Mouse (Mus musculus) heart, adult 2 months (tissue): Measurements from ENCODE around the gene Klf15. TPM values are rescaled to one million over a fixed set of nuclear protein-coding genes. Genes with fewer than 3 reads are reported as not detected.
A peak's percentile ranks its signal among the peaks of the same experiment; 100 is the strongest.

Source experiments
- DNase-seq, 2 experiments: peaks; one replicate each; pipeline ENCODE4 v3.0.0; 2021
- H3K27ac ChIP-seq: fragments of 200-600 bp; 2 replicates; pipeline ENCODE4 v1.8.1; 2022
- H3K27me3 ChIP-seq: fragments of 200-500 bp; 2 replicates; pipeline ENCODE4 v1.6.1; 2012; ENCODE audit warnings: mild to moderate bottlenecking, low read length, inconsistent platforms, mixed read lengths; ENCODE audit not compliant: control insufficient read depth, insufficient read depth
- H3K36me3 ChIP-seq: fragments of 200-500 bp; 2 replicates; pipeline ENCODE4 v1.6.1; 2012; ENCODE audit warnings: low read length, inconsistent platforms; ENCODE audit not compliant: control insufficient read depth, insufficient read depth
- H3K4me1 ChIP-seq: fragments of 200-500 bp; 2 replicates; pipeline ENCODE4 v1.6.1; 2011; ENCODE audit warnings: low read length; ENCODE audit not compliant: control insufficient read depth, insufficient read depth
- H3K4me3 ChIP-seq: fragments of 200-600 bp; 2 replicates; pipeline ENCODE4 v1.8.1; 2022
- H3K79me2 ChIP-seq: fragments of 200-500 bp; replicated peaks from 2 replicates; pipeline ENCODE4 v1.6.1; 2012; ENCODE audit warnings: mild to moderate bottlenecking, inconsistent platforms, low read length, moderate library complexity, mixed read lengths; ENCODE audit not compliant: control insufficient read depth, insufficient read depth
- H3K9ac ChIP-seq: fragments of 200-500 bp; 2 replicates; pipeline ENCODE4 v1.6.1; 2012; ENCODE audit warnings: low read depth, mild to moderate bottlenecking, control low read depth, inconsistent platforms, low read length, mixed read lengths
- CTCF ChIP-seq: fragments of 200-600 bp; IDR thresholded peaks from 2 replicates; pipeline ENCODE4 v1.8.1; 2022; ENCODE audit warnings: antibody characterized with exemption, mild to moderate bottlenecking, moderate library complexity
- EP300 ChIP-seq: fragments of 200-500 bp; IDR thresholded peaks from 2 replicates; pipeline ENCODE4 v1.6.1; 2011; ENCODE audit warnings: low read depth, low read length, control low read depth; ENCODE audit not compliant: insufficient read depth
- POLR2A ChIP-seq: fragments of 200-500 bp; IDR thresholded peaks from 2 replicates; pipeline ENCODE4 v1.6.1; 2011; ENCODE audit warnings: mild to moderate bottlenecking, low read depth, low read length, control low read depth; ENCODE audit not compliant: insufficient read depth
- WGBS: fragments of 180-500 bp; shearing (Covaris S2); methylation state at CpG from one replicate; pipeline ENCODE4 v1.1.7; 2018; 5-methylcytosine and 5-hydroxymethylcytosine counted together
- intact Hi-C: fragments of 180-260 bp; cut with DNase I; formaldehyde crosslinking; loops from one replicate; pipeline ENCODE4 v1.15.1; 2025
- polyA plus RNA-seq: library from polyadenylated mRNA; depleted of rRNA; stranded (reverse); fragments of >200 nt; gene quantifications from 2 replicates; pipeline ENCODE4 v1.2.3, GENCODE M21; 2012
- total RNA-seq, 2 experiments: library from RNA; stranded (reverse); gene quantifications; 2 replicates each; pipeline ENCODE4 v1.2.3; 2021

Klf15 gene
- total and polyA plus RNA-seq, 3 experiments, result 60.2 to 67.4 (median 64.7) TPM

DNA sequence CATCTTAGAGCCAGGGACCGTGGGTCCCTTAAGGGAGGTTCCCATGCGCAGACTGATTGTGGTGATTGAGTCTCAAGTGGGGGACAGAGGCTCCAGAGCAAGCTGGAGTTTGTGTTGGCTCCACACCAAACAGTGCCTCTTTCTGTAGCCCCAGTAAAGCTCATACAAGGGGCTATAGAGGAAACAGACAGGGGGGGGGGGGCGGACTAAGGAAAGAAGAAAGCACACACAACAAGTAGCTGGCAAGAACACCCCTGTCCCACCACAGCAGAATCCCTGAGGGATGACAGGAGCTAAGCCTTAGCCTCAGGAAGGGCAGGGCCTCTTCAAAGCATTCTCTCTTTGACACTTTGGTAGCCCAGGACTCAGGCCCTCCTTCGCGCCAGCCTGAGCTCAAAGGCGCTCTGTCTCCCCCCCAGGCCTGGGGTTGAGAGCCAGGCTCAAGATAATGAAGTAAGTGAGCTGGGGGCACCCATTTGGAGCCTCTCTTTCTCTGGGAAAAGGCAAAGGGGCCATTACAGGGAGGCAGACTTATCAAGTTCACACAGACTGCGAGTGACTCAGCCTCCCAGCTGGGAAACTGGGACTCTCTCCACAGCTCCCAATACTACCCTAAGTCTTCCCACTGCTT, 33.0 kb downstream of the Klf15 start:
- Histone ChIP-seq H3K27ac (peak overlapping the region; percentile 43), H3K27me3 (no peaks in the 10 kb centered on the region), H3K9ac (no peak overlapping the region), H3K36me3 (no peaks in the 10 kb centered on the region), H3K79me2 (no peaks in the 10 kb centered on the region), H3K4me3 (no peak overlapping the region), H3K4me1 (peaks cover 11% of the 10 kb centered on the region)
- TF ChIP-seq CTCF, result no peak
- no peak for TF ChIP-seq EP300
- intact Hi-C loops, result no loop called here
- peak; percentile 55 for DNase-seq
- 54% methylated on average over 6 of the region's 7 CpGs for WGBS

DNA sequence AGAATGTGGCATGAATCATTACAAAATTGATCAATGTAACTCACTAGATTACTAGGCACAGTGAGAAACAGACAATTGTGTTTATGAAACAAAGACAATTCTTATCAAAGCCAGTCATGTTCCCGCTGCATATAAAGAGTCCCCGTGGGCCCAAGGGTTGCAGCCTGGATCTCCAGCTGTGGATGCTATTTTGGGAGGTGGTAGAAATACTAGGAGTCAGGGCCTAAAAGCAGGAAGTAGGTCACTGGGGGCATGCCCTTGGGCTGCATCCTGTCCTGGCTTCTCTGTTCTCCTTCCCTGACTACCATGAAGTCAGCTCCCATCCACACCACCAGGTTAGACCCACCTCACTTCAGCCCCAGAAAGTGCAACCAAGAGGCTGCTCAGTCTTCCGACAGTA, 33.8 kb downstream of the Klf15 start:
- Histone ChIP-seq H3K9ac (no peak overlapping the region), H3K4me1 (peaks cover 11% of the 10 kb centered on the region), H3K36me3 (no peaks in the 10 kb centered on the region), H3K4me3 (no peak overlapping the region), H3K27me3 (no peaks in the 10 kb centered on the region), H3K27ac (peak overlapping the region; percentile 43), H3K79me2 (no peaks in the 10 kb centered on the region)
- intact Hi-C loops, result no loop called here
- WGBS, result 34% methylated on average over 3 of the region's 3 CpGs
- no peak for DNase-seq
- TF ChIP-seq POLR2A, result no peak
- TF ChIP-seq EP300, result 0 out of 2 replicates have a peak, but pooled peaks have one; percentile 6

DNA sequence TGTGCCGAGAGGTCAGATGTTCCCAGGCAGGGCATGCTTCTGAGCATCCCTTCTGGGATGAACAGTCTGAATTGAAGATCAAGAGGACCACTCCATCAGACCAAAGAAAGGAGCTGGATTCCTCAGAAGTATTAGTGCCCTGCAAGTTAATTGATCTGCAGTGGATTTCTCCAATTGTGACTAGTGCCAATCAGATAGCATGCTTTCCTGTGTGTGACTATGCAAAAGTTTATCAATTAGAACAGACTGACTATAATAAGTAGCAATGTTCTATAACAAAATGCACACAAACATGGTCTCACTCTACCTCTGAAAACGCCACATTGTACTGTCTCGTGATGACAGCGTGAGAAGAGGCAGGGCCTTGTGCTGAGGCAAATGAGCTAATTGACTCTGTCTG, 37.1 kb downstream of the Klf15 start:
- intact Hi-C loops, result no loop called here
- Histone ChIP-seq H3K79me2 (no peaks in the 10 kb centered on the region), H3K4me3 (no peak overlapping the region), H3K9ac (no peak overlapping the region), H3K36me3 (no peaks in the 10 kb centered on the region), H3K4me1 (peaks cover 11% of the 10 kb centered on the region), H3K27me3 (no peaks in the 10 kb centered on the region), H3K27ac (no peak overlapping the region)
- TF ChIP-seq POLR2A (no peak), CTCF (no peak), EP300 (no peak)
- 73% methylated on average over 4 of the region's 4 CpGs for WGBS
- no peak for DNase-seq

DNA sequence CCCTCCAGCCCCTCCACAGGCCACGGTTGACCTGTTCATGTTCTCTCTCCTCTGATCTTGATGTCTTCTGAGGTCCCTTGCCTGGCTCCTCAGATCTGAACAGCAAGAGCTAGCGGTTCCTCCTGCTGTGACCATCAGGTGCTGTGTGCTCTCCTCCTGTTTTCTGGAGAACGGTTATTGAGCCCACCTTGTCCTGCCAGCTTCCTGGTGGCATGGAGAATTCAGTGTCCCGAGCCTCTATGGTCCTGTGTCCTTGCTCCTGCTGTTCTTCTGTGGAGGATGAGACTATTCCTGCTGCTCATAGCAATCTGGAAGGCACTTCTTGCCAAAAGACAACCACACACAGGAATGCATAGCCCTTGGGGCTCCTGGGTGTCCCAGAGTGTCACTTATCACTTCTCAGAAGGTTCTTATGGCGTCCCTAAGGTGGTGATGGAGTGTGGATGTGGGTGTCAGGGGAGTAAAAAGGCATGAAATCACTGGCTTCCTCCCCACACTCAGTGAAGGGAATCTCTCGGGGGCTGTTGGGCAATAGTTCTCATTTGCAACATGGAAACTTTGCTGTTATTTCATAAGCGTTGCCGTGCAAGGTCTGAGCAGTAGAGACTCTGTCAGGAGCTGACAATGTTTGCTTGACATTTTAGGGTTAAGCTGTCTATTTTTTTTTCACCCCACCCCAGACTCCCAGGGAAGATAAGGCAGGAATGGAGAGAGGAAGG, 39.0 kb downstream of the Klf15 start:
- Histone ChIP-seq H3K36me3 (0 out of 2 replicates have a peak, but pooled peaks cover 3% of the 10 kb centered on the region), H3K9ac (no peak overlapping the region), H3K4me1 (peaks cover 4% of the 10 kb centered on the region), H3K4me3 (no peak overlapping the region), H3K79me2 (no peaks in the 10 kb centered on the region), H3K27ac (no peak overlapping the region), H3K27me3 (no peaks in the 10 kb centered on the region)
- WGBS, result 50% methylated on average over 8 of the region's 8 CpGs
- DNase-seq, result peak in 1 of 2 experiments; percentile 35
- intact Hi-C loops, result no loop called here
- TF ChIP-seq CTCF (no peak), POLR2A (no peak), EP300 (no peak)

DNA sequence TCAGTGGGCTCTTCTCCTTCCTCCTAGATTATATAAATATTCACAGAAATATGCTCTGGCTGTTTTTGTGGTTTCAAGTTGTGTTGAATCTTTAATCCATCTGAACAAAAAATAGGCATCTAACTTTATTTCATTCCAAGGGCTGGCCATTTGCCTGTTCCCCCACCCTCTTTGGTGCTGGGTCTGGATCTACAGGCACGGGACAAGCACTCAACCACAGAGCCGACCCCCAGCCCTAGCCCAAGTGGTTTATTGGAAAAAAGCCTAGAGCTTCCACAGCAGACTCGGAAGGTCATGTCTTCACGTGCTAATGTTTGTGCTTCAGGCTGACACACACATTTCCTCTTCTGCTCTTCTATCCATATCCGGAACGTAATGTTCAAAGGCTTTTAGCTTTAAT, 43.5 kb downstream of the Klf15 start:
- DNase-seq, result peak in 1 of 2 experiments; percentile 32
- H3K36me3 ChIP-seq, result peaks cover 7% of the 10 kb centered on the region; the same call in 1 of the 2 replicates
- H3K27ac ChIP-seq, result peak overlapping the region; percentile 76
- no peaks in the 10 kb centered on the region for H3K27me3 ChIP-seq
- peaks cover 15% of the 10 kb centered on the region for H3K4me1 ChIP-seq
- 26% methylated on average over 6 of the region's 6 CpGs for WGBS
- no peak overlapping the region for H3K9ac ChIP-seq
- no peak overlapping the region for H3K4me3 ChIP-seq
- intact Hi-C loops, result no loop called here
- TF ChIP-seq EP300 (no peak), CTCF (no peak), POLR2A (no peak)
- H3K79me2 ChIP-seq, result no peaks in the 10 kb centered on the region

DNA sequence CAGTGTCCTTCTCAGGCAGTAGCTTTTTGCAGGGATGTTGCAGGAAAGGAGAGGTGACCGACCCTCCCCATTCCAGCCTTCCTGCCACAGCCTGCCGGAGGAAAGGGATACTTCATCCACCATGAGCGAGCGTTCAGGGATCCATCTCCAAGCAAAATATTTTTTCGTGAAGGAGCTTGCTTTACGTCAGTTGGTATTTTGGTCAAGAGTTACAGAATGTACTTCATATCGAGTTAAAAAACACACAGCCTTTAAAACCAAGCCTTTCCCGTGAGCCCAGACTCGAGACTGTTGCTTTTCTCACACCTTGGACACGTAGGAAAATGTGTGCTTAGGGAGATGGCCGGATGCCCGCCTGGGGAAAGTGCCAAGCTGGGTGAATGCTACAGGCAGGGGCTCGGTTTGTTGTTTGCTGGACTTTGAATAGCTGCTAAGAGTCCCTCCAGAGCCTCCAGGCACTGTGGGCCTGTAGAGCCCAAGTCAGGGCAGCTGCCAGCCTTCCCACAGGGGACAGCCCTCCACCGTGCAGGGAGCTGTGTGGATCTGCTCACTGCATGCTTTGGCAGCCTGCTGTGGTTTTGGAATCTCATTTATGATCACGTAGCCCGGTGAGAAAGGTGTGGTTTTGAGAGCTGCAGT, 44.4 kb downstream of the Klf15 start:
- H3K27me3 ChIP-seq, result no peaks in the 10 kb centered on the region
- no peaks in the 10 kb centered on the region for H3K79me2 ChIP-seq
- H3K36me3 ChIP-seq, result peaks cover 7% of the 10 kb centered on the region; the same call in 1 of the 2 replicates
- WGBS, result 23% methylated on average over 16 of the region's 16 CpGs
- no peak overlapping the region for H3K4me3 ChIP-seq
- peaks cover 15% of the 10 kb centered on the region for H3K4me1 ChIP-seq
- intact Hi-C loops, result loop anchor here (1.0 kb wide), 1 partner anchor 43 kb away; no protein-coding TSS in a partner anchor
- H3K27ac ChIP-seq, result peak overlapping the region; percentile 76
- peak overlapping the region; percentile 64 for H3K9ac ChIP-seq
- TF ChIP-seq CTCF (no peak), POLR2A (peak; percentile 44; the same call in 1 of the 2 replicates), EP300 (peak; percentile 79)
- DNase-seq, result peak; percentile 84 to 88
